Mouse (Mus musculus) kidney, adult 18-20 months (tissue): ENCODE data around the gene Rgp1.
"Not testable (repeated sequence)": the region's sequence is repeated elsewhere in the genome, so short reads cannot be mapped to it uniquely, and the experiment has no call there.

Experiments
- DNase-seq: peaks from one replicate; pipeline ENCODE4 v3.0.0; 2021

Gene Rgp1

GRCm38 (mm10) chr4:43578376-43579204, at the start of gene Rgp1, which contains the start of gene Gba2:
Rgp1 (plus strand) TSS chr4:43578715.
Gba2 (minus strand) TSS chr4:43578873.
- peak; percentile 95 for DNase-seq

GRCm38 (mm10) chr4:43530081-43530501, 48.4 kb upstream of the Rgp1 start:
- no peak for DNase-seq

GRCm38 (mm10) chr4:43530581-43530980, 47.9 kb upstream of the Rgp1 start:
- DNase-seq: peak; percentile 81

- DNase-seq: peak; percentile 41
Observed at GRCm38 (mm10) chr4:43533270-43533669, 45.2 kb upstream of the Rgp1 start.

- no peak for DNase-seq
Observed at GRCm38 (mm10) chr4:43535628-43536027, 42.9 kb upstream of the Rgp1 start.

GRCm38 (mm10) chr4:43536031-43536430, 42.5 kb upstream of the Rgp1 start:
- DNase-seq: no peak

- DNase-seq: no peak
Observed at GRCm38 (mm10) chr4:43542044-43542443, 36.5 kb upstream of the Rgp1 start.

GRCm38 (mm10) chr4:43546375-43547047, 32.0 kb upstream of the Rgp1 start:
- DNase-seq: peak; percentile 52

GRCm38 (mm10) chr4:43547160-43547559, 31.4 kb upstream of the Rgp1 start:
- DNase-seq: no peak

GRCm38 (mm10) chr4:43549055-43549454, 29.5 kb upstream of the Rgp1 start:
- no peak for DNase-seq

- not testable (repeated sequence) for DNase-seq
Observed at GRCm38 (mm10) chr4:43551854-43552253, 26.7 kb upstream of the Rgp1 start.

GRCm38 (mm10) chr4:43552437-43552836, 26.1 kb upstream of the Rgp1 start:
- DNase-seq: no peak

GRCm38 (mm10) chr4:43553891-43554290, 24.6 kb upstream of the Rgp1 start:
- no peak for DNase-seq

- no peak for DNase-seq
Observed at GRCm38 (mm10) chr4:43555926-43556325, 22.6 kb upstream of the Rgp1 start.

- DNase-seq: no peak
Observed at GRCm38 (mm10) chr4:43558028-43558630, 20.4 kb upstream of the Rgp1 start.

- DNase-seq: peak; percentile 77
Observed at GRCm38 (mm10) chr4:43558631-43559356, 19.7 kb upstream of the Rgp1 start.

- peak; percentile 20 for DNase-seq
Observed at GRCm38 (mm10) chr4:43559519-43560242, 18.8 kb upstream of the Rgp1 start.

GRCm38 (mm10) chr4:43560243-43560611, 18.3 kb upstream of the Rgp1 start:
- peak; percentile 50 for DNase-seq

GRCm38 (mm10) chr4:43560976-43561375, 17.5 kb upstream of the Rgp1 start:
- peak; percentile 15 for DNase-seq

- no peak for DNase-seq
Observed at GRCm38 (mm10) chr4:43561436-43561996, 17.0 kb upstream of the Rgp1 start.

- peak; percentile 97 for DNase-seq
Observed at GRCm38 (mm10) chr4:43561997-43562768, 16.3 kb upstream of the Rgp1 start, which contains the start of the genes Creb3 and Tln1. Creb3 (plus strand) TSS chr4:43562332. Tln1 (minus strand) TSS chr4:43562691.
